Mouse (Mus musculus): ENCODE results near the gene Rps16. TPM values are rescaled to one million over a fixed set of nuclear protein-coding genes. Genes with fewer than 3 reads are reported as not detected.

Rps16 gene
- total RNA-seq (2014; fragmentation: Nextera tagmentation): 3,991 and 4,625 TPM in 2 replicates
- total RNA-seq (2017): 881 and 1,091 TPM in 2 replicates

- ATAC-seq (replicated peaks; ENCODE audit: low FRiP score, low TSS enrichment, poor library complexity, severe bottlenecking): peak; percentile 88
Observed at GRCm38 (mm10) chr7:28350155-28350883, at the start of gene Rps16. Rps16 (plus strand) TSS chr7:28350652.

DNA sequence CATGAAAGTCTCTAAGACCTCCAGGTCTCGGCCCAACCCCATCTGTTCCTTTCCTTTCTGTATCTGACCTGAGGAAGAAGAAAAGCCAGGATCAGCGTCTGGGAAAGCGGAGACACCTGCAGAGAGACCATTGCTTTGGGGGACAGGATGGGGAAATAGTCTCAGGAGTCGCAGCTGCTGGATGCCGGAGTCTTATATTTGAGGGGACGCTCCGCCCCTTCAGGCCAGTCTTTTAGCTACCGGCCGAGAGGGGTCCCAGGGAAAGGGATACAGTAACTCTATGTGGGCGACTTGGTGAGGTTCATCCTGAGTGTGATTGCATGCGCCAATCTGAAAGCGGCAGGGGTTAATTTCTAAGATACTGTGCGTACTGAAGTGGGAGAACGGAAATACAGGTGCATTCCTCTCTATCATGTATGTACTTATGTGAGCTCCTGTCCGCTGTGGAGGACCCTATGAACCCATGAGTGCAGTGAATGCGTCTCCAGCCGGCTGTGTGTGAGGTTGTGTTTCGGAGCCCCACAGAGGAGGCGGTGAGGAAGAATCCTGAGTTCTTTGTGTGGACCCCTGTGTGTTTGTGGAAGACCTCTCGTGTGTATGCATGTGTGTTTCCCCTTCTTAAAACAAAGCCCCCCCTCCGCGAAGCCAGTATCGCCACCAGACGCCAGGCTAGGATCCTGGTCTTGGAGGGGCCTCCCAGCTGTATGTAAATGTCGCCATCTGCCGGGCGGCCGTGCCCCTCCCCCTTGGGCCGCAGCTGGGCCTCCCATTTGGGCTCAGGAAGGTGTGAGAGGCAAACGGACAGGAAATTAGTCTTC, 48.6 kb upstream of the Rps16 start, which contains the start of gene Dll3:
TSS of gene Dll3 (minus strand) at position 623 of the 818 bp plus-strand sequence.
- peak; percentile 58 for ATAC-seq (replicated peaks; ENCODE audit: low FRiP score, low TSS enrichment, poor library complexity, severe bottlenecking)

GRCm38 (mm10) chr7:28305641-28306040, 44.8 kb upstream of the Rps16 start:
- no peak for ATAC-seq (replicated peaks; ENCODE audit: low FRiP score, low TSS enrichment, poor library complexity, severe bottlenecking)

DNA sequence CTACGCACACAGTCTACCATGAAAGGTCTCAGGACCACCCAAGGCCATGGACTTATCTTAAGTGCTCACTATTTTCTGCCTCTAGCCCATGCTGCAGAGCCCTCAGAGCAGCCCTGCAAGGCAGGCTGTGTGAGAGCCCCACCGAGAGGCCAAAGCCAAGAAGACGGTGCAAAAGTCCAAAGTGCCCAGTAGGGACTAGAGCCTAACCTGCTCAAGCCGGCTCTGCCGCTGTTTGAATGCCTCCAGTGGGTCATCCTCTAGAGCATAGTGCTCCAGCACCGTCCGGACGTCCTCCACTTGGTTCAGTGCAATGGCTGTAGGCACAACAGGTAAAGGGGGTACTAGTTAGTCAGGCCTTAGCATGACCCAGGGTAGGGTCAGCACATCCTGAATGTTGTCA, 44.2 kb upstream of the Rps16 start:
- ATAC-seq (replicated peaks; ENCODE audit: low FRiP score, low TSS enrichment, poor library complexity, severe bottlenecking): no peak

- ATAC-seq (replicated peaks; ENCODE audit: low FRiP score, low TSS enrichment, poor library complexity, severe bottlenecking): no peak
Observed at GRCm38 (mm10) chr7:28309737-28310136, 40.7 kb upstream of the Rps16 start.

DNA sequence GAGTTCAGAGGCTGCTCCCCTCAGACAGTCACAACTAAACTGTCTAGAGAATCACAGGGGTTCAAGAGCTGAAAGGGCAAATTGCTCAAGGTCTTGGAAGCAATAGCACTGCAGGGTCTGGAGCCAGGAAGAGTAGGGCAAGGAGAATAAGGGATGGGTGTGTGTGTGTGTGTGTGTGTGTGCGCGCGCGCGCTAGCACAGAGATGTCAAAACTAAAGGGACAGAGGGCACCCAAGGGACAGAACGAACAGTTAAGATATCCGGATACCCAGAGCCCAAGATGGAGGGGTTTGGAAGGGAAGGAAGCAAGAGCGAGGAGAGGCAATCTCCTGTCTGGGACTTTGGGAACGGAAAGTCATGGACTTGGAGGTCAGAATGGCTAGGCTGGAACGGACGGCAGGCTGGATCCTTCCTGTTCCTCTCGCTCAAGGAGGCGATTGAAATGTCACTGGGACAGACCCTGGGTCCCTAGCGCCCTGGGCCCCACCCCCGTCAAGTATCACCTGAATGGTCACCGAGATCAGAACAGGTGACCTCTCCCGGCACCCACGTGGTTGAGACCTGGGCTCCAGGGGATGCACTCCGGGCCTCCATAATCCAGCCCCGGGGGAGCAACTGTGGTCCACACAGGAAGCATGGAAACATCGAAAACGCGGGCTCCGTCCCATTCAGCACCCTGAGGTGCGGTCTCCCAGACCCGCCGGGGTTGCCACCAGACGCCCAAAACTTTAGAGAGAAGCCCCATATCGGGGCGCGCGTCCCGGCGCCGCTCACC, 39.1 kb upstream of the Rps16 start:
- peak; percentile 20 for ATAC-seq (replicated peaks; ENCODE audit: low FRiP score, low TSS enrichment, poor library complexity, severe bottlenecking)

GRCm38 (mm10) chr7:28311926-28312543, 38.4 kb upstream of the Rps16 start, which contains the start of gene Timm50:
Timm50 (minus strand) TSS chr7:28312072.
- ATAC-seq (replicated peaks; ENCODE audit: low FRiP score, low TSS enrichment, poor library complexity, severe bottlenecking): peak; percentile 97

GRCm38 (mm10) chr7:28318036-28318435, 32.4 kb upstream of the Rps16 start:
- ATAC-seq (replicated peaks; ENCODE audit: low FRiP score, low TSS enrichment, poor library complexity, severe bottlenecking): no peak

- ATAC-seq (replicated peaks; ENCODE audit: low FRiP score, low TSS enrichment, poor library complexity, severe bottlenecking): no peak
Observed at GRCm38 (mm10) chr7:28318714-28319113, 31.7 kb upstream of the Rps16 start.

- ATAC-seq (replicated peaks; ENCODE audit: low FRiP score, low TSS enrichment, poor library complexity, severe bottlenecking): peak; percentile 20; the same call in 1 of the 2 replicates
Observed at GRCm38 (mm10) chr7:28321974-28322720, 28.3 kb upstream of the Rps16 start.

GRCm38 (mm10) chr7:28325293-28325692, 25.2 kb upstream of the Rps16 start:
- ATAC-seq (replicated peaks; ENCODE audit: low FRiP score, low TSS enrichment, poor library complexity, severe bottlenecking): no peak

GRCm38 (mm10) chr7:28326457-28326856, 24.0 kb upstream of the Rps16 start:
- no peak for ATAC-seq (replicated peaks; ENCODE audit: low FRiP score, low TSS enrichment, poor library complexity, severe bottlenecking)

DNA sequence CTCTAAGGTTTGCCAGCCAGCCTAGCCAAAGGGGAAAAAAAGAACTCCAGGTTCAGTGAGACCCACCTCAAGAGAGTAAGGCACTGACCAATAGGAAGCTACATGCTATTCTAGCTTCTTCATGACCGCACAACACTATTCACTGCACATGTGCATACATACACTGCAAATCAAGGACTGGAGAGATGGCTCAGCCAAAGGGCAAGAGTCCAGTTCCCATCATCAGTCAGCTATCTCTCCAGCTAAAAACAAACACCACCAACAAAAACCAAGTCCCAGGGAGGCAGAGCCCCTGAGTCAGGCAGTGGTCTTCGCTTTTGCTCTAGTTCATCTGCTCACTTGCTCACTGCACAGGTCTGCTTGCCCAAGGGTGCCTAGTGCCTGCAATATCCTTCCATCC, 22.2 kb upstream of the Rps16 start:
- ATAC-seq (replicated peaks; ENCODE audit: low FRiP score, low TSS enrichment, poor library complexity, severe bottlenecking): no peak

DNA sequence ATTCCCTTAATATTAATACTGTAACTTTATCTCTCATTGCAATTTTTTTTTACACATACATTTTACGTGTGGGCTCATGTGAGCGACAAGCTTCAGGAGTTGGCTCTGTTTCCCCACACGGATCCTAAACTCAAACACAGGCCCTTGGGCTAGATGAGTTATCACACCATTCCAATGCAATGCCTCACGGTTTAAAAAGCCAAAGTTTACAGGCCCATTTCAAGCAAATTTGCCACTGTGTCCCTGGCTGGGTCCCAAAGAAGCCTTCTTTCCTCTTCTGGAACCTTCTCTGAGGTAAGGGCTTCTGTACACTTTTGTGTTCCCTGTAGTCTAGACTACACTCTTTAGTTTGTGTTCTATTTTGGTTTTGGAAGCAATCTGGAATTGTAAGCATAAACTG, 15.9 kb upstream of the Rps16 start:
- no peak for ATAC-seq (replicated peaks; ENCODE audit: low FRiP score, low TSS enrichment, poor library complexity, severe bottlenecking)

GRCm38 (mm10) chr7:28335471-28335870, 15.0 kb upstream of the Rps16 start:
- no peak for ATAC-seq (replicated peaks; ENCODE audit: low FRiP score, low TSS enrichment, poor library complexity, severe bottlenecking)

- ATAC-seq (replicated peaks; ENCODE audit: low FRiP score, low TSS enrichment, poor library complexity, severe bottlenecking): peak; percentile 97
Observed at GRCm38 (mm10) chr7:28338108-28338998, 12.1 kb upstream of the Rps16 start, which contains the start of gene Supt5. Supt5 (minus strand) TSS chr7:28338746.

- ATAC-seq (replicated peaks; ENCODE audit: low FRiP score, low TSS enrichment, poor library complexity, severe bottlenecking): peak; percentile 65
Observed at GRCm38 (mm10) chr7:28339213-28339917, 11.1 kb upstream of the Rps16 start.
